Mouse (Mus musculus) E14TG2a.4 (cell line): ENCODE measurements at regions not wholly inside any gene's neighbourhood (a gene's known extent, or its start where the extent isn't known, plus 50 kb on each side); places are given as distances from the start of the nearest gene placed in this dataset.

ENCODE experiments used
- H3K27me3 ChIP-seq: 2 replicates; pipeline ENCODE4 v1.6.1; 2014; ENCODE audit warnings: low read length, control low read depth; ENCODE audit not compliant: insufficient read depth
- H3K36me3 ChIP-seq: 2 replicates; pipeline ENCODE4 v1.6.1; 2014; ENCODE audit warnings: low read length, control low read depth; ENCODE audit not compliant: insufficient read depth
- H3K4me1 ChIP-seq: replicated peaks from 2 replicates; pipeline ENCODE4 v1.6.1; 2014; ENCODE audit warnings: low read depth, low read length, control low read depth
- H3K4me3 ChIP-seq: replicated peaks from 2 replicates; pipeline ENCODE4 v1.5.1; 2014; ENCODE audit warnings: mild to moderate bottlenecking, low read length
- H3K9me3 ChIP-seq: 2 replicates; pipeline ENCODE4 v1.6.1; 2014; ENCODE audit warnings: low read length, control low read depth
- CTCF ChIP-seq: conservative IDR thresholded peaks from 2 replicates; pipeline ENCODE4 v1.5.1; 2014; ENCODE audit warnings: low read length
- NANOG ChIP-seq: IDR thresholded peaks from 2 replicates; pipeline ENCODE4 v1.6.1; 2014; ENCODE audit warnings: borderline replicate concordance, low read length, mixed read lengths
- POU5F1 ChIP-seq: IDR thresholded peaks from 2 replicates; pipeline ENCODE4 v1.6.1; 2014; ENCODE audit warnings: low read length, borderline replicate concordance

DNA sequence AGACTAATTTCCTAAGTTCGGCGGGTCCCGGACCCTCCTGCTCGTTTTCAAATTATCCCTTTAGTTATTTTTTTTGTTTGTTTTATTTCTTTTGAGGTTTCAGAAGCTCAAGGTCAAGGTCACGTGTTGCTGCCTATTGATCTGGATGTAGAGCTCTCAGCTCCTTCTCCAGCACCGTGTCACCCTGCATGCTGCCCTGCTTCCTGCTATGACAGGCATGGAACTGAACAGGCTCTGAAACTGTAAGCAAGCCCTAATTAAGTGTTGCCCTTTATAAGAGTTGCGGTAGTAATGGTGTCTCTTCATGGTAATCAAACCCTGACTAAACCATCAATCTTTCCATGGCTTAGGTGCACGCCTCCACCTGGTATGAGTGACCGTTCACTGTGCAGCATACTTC lies 319.2 kb downstream of the Mex3b start:
- Histone ChIP-seq H3K9me3 (peaks cover 7% of the 10 kb centered on the region; the same call in 1 of the 2 replicates), H3K27me3 (no peaks in the 10 kb centered on the region), H3K36me3 (no peaks in the 10 kb centered on the region), H3K4me1 (no peaks in the 10 kb centered on the region), H3K4me3 (peak overlapping the region; percentile 46; the same call in 1 of the 2 replicates)
- TF ChIP-seq CTCF (no peak), NANOG (no peak), POU5F1 (no peak)

DNA sequence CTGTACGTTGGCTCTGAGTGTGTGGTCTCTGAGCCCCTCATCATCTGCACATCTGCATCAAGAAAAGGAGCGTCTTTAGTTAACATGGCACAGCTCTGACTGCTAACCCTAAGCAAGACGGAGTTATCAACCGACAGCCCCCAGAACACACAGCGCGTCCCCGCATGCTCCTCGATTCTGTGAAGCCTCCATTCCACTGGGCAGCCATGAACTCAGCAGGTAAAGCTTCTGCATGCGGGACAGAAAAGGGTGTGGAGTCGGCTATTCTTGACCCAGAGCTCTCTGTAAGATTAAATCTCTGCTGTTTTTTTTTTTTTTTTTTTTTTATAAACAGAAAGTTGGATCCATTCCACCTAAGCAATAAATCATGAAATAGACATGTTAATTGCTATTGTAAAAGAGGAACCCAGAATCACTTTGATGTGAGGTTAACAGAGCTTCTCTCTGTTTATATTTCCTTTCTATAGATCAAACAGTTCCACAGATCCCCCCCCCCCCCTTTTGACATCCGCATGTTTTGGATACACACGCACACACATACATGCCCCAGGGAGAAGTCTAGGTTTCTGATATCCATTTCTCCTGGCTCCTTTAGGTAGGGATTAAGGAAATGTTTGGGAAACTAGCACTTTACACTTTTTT lies 328.9 kb downstream of the Mex3b start:
- Histone ChIP-seq H3K36me3 (no peaks in the 10 kb centered on the region), H3K4me3 (no peak overlapping the region), H3K4me1 (peaks cover under 1% of the 10 kb centered on the region; the same call in 1 of the 2 replicates), H3K27me3 (no peaks in the 10 kb centered on the region), H3K9me3 (no peaks in the 10 kb centered on the region)
- TF ChIP-seq POU5F1 = no peak
- no peak for TF ChIP-seq NANOG
- no peak for TF ChIP-seq CTCF

DNA sequence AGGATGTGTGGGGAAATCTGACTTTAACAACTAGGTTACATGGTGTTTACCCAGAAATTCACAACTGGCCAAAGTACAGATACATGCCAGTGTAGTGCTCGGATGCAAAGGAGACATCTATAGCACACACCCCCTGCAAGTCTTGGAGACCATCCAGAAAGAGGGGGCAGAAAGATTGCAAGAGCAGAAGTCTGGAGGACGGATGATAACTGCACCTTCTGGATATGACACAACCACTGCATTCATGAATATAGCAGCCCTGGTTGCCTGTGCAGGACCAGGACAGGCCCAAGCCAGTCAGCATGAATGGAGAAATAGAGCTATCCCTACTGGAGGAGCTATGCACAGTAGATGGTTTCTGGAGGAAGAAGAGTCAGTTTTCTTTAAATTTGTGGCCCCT lies 330.4 kb downstream of the Mex3b start:
- H3K36me3 ChIP-seq = no peaks in the 10 kb centered on the region
- H3K4me3 ChIP-seq = no peak overlapping the region
- peaks cover 14% of the 10 kb centered on the region for H3K4me1 ChIP-seq
- no peaks in the 10 kb centered on the region for H3K27me3 ChIP-seq
- no peaks in the 10 kb centered on the region for H3K9me3 ChIP-seq
- TF ChIP-seq CTCF (no peak), POU5F1 (no peak), NANOG (no peak)

DNA sequence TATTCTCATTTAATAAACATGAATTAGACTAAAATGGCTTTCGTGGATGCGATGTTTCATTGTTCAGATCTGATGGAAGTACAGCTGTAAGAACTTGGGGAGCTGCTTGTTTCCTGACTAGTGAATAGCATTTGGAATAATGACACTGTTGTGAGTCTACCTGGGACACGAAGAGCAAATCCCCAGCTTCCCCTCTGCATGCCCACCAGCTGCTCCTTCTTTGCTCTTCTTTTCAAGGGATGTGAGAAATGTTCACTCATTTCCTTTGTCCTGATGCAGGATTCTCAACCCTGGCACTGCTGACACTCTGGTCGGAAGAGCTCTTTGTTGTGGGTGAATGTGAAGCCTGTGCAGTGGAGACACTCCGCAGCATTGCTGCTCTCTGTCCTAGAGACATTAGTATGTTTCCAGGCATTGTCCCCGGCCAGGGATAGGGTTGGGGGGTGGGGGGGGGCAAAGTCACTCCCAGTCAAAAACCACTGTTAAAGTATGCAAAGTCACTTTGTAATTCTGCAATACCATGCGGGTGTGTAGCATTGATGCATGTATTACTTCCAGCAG lies 334.1 kb downstream of the Mex3b start:
- H3K36me3 ChIP-seq = no peaks in the 10 kb centered on the region
- TF ChIP-seq CTCF = no peak
- no peak for TF ChIP-seq NANOG
- TF ChIP-seq POU5F1 = no peak
- H3K4me1 ChIP-seq = peaks cover 47% of the 10 kb centered on the region
- H3K9me3 ChIP-seq = peaks cover 4% of the 10 kb centered on the region; the same call in 1 of the 2 replicates
- H3K4me3 ChIP-seq = no peak overlapping the region
- peaks cover 3% of the 10 kb centered on the region; the same call in 1 of the 2 replicates for H3K27me3 ChIP-seq

DNA sequence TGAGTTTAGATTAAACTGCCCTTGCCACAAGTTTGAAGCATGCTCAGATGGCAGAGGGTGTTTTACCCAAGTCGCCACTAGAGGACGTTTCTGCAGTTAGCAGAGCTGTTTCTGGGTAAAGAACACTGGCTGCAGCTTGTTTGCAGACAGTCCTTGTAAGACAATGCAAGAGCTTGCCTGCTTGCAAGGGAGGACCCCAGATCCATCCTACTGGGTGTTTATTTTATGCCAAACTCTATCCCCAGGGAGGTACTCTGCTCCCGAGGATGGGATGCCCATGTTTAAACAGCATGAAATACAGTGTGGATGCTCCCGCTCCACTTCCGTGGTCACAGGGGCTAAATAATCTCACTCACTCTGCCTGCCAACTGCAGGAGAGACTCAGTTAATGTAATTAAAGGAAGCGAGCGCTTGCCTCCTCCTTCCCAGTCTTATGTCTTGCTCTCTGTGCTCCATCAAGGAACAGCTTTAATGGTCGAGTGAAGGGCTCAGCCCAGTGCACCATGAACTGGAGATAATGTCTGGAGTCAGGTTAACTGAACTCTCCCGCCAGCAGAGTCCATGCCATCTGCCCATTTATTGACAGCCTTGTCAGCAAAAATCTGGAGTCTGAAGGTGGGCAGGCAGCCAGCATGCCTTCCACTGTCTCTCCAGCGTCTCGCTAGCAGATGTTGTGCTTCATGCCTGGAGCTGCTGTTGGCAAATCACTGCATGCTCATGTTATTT lies 334.8 kb downstream of the Mex3b start:
- no peaks in the 10 kb centered on the region for H3K36me3 ChIP-seq
- TF ChIP-seq CTCF (peak; percentile 82), POU5F1 (no peak)
- H3K4me1 ChIP-seq = peaks cover 55% of the 10 kb centered on the region
- H3K4me3 ChIP-seq = peak overlapping the region; percentile 14
- H3K9me3 ChIP-seq = peaks cover 4% of the 10 kb centered on the region; the same call in 1 of the 2 replicates
- peaks cover 3% of the 10 kb centered on the region; the same call in 1 of the 2 replicates for H3K27me3 ChIP-seq

DNA sequence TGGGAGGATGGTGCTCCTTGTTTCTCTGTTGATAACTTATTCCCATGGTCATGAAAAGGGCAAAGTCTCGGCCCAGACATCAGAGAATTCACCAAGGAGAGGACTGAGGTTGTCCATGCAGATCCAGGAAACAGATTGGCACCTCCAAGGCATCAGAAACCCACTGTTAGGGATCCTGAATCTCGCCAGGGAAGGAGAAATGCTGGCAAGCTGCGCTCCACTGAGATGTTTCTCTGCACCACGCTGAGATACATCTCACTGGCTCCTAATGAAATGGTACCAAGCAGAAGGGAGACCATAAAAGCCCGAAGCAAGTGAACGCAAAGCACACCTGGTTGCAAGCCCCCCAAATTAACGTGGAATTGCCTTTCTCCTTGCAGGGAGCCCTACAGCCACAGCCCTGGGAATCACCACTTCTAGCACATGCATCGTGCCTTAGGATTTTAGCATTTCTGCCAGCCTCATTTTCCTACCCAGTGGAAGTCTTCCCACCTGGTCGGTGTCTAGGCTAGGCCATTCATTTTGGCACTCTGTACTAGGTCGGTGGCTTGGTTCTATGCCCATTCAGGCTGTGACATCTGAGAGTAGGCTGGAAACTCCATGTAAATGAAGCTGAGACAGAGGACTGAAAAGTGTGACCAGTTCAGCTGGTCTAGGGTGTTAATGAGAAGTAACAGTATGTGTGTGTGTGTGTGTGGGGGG lies 336.3 kb downstream of the Mex3b start:
- H3K9me3 ChIP-seq = peaks cover 5% of the 10 kb centered on the region; the same call in 1 of the 2 replicates
- no peak for TF ChIP-seq CTCF
- no peak for TF ChIP-seq POU5F1
- TF ChIP-seq NANOG = no peak

DNA sequence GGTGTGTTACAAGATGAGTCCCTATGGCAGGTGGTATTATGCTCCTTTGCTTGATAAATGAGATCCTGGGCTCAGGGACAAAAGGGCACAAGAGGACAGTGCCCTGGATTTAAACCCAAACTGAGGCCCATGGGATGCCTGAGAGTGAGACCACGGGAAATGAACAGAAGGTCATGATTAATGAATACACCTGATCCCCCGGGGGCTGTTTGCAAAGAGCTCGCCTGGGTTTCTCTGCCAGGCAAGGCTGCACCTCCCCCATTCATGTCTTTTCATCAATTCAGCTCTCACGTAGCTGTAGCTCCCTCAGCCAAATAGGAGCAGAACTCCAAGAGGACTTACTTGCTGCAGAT lies 336.9 kb downstream of the Mex3b start:
- H3K4me3 ChIP-seq = peak overlapping the region; percentile 54; the same call in 1 of the 2 replicates
- peaks cover 3% of the 10 kb centered on the region; the same call in 1 of the 2 replicates for H3K27me3 ChIP-seq
- H3K4me1 ChIP-seq = peaks cover 71% of the 10 kb centered on the region
- peaks cover 10% of the 10 kb centered on the region; the same call in 1 of the 2 replicates for H3K9me3 ChIP-seq
- TF ChIP-seq CTCF (no peak), NANOG (no peak), POU5F1 (no peak)
- no peaks in the 10 kb centered on the region for H3K36me3 ChIP-seq

More for the DNA sequence above, 336.3 kb downstream of the Mex3b start:
- Histone ChIP-seq H3K36me3 (no peaks in the 10 kb centered on the region), H3K4me1 (peaks cover 69% of the 10 kb centered on the region), H3K4me3 (no peak overlapping the region), H3K27me3 (peaks cover 3% of the 10 kb centered on the region; the same call in 1 of the 2 replicates)

DNA sequence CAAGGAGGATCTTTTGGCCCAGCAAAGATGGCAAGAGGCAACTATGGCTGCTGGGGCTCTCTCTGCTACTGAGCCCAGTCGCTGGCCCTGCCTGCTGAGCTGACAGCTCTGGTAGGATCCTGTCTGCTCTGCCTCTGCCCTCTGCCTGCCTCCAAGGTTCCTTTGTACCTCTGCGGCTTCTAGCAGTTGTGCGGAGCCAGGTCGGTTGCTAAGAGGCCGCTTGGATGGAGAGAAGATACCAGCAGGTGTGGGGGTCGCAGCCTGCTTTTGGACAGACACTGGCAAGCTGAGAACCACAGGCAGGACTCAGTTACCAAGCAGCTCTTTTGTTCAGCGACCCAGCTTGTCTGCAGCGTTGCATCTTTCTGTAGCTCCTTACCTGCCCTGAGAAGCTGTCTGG lies 337.6 kb downstream of the Mex3b start:
- peaks cover 71% of the 10 kb centered on the region for H3K4me1 ChIP-seq
- TF ChIP-seq NANOG = no peak
- no peak for TF ChIP-seq POU5F1
- TF ChIP-seq CTCF = no peak
- peaks cover 10% of the 10 kb centered on the region; the same call in 1 of the 2 replicates for H3K9me3 ChIP-seq
- no peaks in the 10 kb centered on the region for H3K36me3 ChIP-seq
- H3K27me3 ChIP-seq = peaks cover 3% of the 10 kb centered on the region; the same call in 1 of the 2 replicates
- peak overlapping the region; percentile 54 for H3K4me3 ChIP-seq
